Mouse (Mus musculus) G1E (cell line): ENCODE results near the gene Cmss1.

Experiments used
- CTCF ChIP-seq: IDR thresholded peaks from 2 replicates; pipeline ENCODE4 v1.5.1; 2012; ENCODE audit warnings: low read depth, low read length, inconsistent platforms, mixed read lengths
- GATA1 ChIP-seq: IDR thresholded peaks from 2 replicates; pipeline ENCODE4 v1.6.1; 2012; ENCODE audit warnings: borderline replicate concordance, low read length, inconsistent platforms, mixed read lengths
- TAL1 ChIP-seq: conservative IDR thresholded peaks from 2 replicates; pipeline ENCODE4 v1.6.1; 2012; ENCODE audit warnings: low read depth, low read length, inconsistent platforms, mixed read lengths

DNA sequence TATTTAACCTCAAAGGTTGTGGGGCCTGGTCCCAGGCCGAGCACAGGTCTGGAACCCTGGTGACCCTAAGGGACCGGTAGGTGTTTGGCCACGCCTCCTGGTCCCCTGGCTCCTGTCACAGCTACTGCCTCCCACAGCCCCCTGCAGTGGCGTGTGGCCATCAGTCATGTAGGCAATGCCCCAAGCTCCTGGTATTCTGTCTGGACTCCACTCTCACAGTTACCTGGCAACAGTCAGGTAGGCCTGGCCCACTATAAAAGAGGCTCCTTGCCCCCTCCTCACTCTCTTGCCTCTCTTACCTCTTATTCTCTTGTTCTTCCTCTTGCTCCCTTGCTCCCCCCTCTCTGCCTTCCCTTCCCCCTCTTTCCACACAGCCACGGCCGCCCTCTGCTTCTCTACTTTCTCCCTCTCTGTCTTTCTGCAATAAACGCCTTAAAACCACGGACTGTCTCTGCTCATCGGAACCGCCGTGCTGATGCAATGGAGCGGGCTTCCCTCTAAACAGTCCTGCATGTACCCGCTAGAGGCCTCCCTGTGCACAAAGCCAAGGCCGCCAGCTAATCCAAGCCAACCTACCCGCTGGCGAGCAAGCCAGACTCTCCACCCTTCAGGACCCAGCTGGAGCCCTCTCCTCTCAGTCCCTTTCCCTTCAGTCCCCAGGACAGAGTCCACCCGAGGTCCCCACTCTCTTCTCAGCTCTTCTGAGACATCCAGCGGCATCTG, 243.8 kb downstream of the Cmss1 start:
- TF ChIP-seq GATA1 (no peak), CTCF (no peak), TAL1 (no peak)
